Mouse (Mus musculus) forebrain, embryonic 11.5 days (tissue): ENCODE measurements at regions not wholly inside any gene's neighbourhood (a gene's known extent, or its start where the extent isn't known, plus 50 kb on each side); places are given as distances from the start of the nearest gene placed in this dataset.

Experiments used
- ATAC-seq: fragments of 200-750 bp; cut with Nextera tagmentation; replicated peaks from 2 replicates; pipeline ENCODE4 v1.8.0; 2017; ENCODE audit warnings: moderate TSS enrichment; ENCODE audit not compliant: low FRiP score
- DNase-seq: peaks from one replicate; pipeline ENCODE4 v3.0.0-alpha.2; 2017; ENCODE audit warnings: low spot score
- H3K27ac ChIP-seq: fragments of 300-500 bp; sonication (generic); 2 replicates; pipeline ENCODE4 v1.5.1; 2014; ENCODE audit warnings: low read depth, low read length
- H3K27me3 ChIP-seq: fragments of 300-500 bp; sonication (generic); 2 replicates; pipeline ENCODE4 v1.6.1; 2014; ENCODE audit warnings: mild to moderate bottlenecking, low read length, mixed read lengths; ENCODE audit not compliant: control insufficient read depth, insufficient read depth
- H3K36me3 ChIP-seq: fragments of 300-500 bp; sonication (generic); 2 replicates; pipeline ENCODE4 v1.6.1; 2014; ENCODE audit warnings: mild to moderate bottlenecking, low read length, moderate library complexity, mixed read lengths; ENCODE audit not compliant: control insufficient read depth, insufficient read depth
- H3K4me1 ChIP-seq: fragments of 300-500 bp; sonication (generic); replicated peaks from 2 replicates; pipeline ENCODE4 v1.6.1; 2014; ENCODE audit warnings: low read length, mixed read lengths; ENCODE audit not compliant: control insufficient read depth, insufficient read depth
- H3K4me2 ChIP-seq: fragments of 300-500 bp; sonication (generic); 2 replicates; pipeline ENCODE4 v1.6.1; 2014; ENCODE audit warnings: low read depth, mild to moderate bottlenecking, low read length, moderate library complexity, mixed read lengths; ENCODE audit not compliant: severe bottlenecking
- H3K4me3 ChIP-seq: fragments of 300-500 bp; sonication (generic); 2 replicates; pipeline ENCODE4 v1.5.1; 2014; ENCODE audit warnings: low read depth, low read length
- H3K9ac ChIP-seq: fragments of 300-500 bp; sonication (generic); 2 replicates; pipeline ENCODE4 v1.6.1; 2014; ENCODE audit warnings: low read length
- H3K9me3 ChIP-seq: fragments of 300-500 bp; sonication (generic); 2 replicates; pipeline ENCODE4 v1.6.1; 2016; ENCODE audit warnings: low read length, mixed read lengths; ENCODE audit not compliant: control insufficient read depth
- WGBS: fragments of 180-500 bp; shearing (Covaris S2); extraction: QIAGEN DNeasy Blood & Tissue Kit; methylation state at CpG from one replicate; pipeline ENCODE4 v1.1.7; 2014; 5-methylcytosine and 5-hydroxymethylcytosine counted together

DNA sequence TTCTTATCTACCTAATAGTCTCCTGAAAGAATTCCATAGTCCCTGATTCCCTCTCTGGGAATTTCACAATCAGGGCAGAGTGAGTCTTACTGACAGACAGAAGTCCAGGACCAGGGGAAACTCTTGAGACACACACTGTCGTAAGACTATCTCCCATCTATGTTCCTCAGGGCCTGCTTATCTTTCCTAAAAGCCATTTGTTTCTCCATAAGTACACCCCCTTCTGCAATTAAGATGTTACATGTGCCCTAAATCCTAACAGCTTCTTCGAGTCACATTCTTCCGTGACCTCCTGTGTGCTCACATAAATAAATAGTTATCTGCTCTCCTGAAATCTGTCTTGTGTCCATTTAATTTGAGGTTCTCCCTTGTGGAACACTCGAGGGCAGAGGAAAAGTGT is 205.8 kb upstream of the Jarid2 start:
- WGBS: 84% methylated on average over 4 of the region's 4 CpGs
- H3K4me1 ChIP-seq: no peaks in the 10 kb centered on the region
- H3K36me3 ChIP-seq: no peaks in the 10 kb centered on the region
- H3K4me2 ChIP-seq: no peak overlapping the region
- DNase-seq: no peak
- no peaks in the 10 kb centered on the region for H3K27me3 ChIP-seq
- H3K4me3 ChIP-seq: no peak overlapping the region
- ATAC-seq: no peak
- no peak overlapping the region for H3K27ac ChIP-seq
- H3K9me3 ChIP-seq: no peaks in the 10 kb centered on the region
- no peak overlapping the region for H3K9ac ChIP-seq

- Histone ChIP-seq H3K4me1 (no peaks in the 10 kb centered on the region), H3K9ac (no peak overlapping the region), H3K4me2 (no peak overlapping the region), H3K4me3 (no peak overlapping the region), H3K36me3 (no peaks in the 10 kb centered on the region), H3K9me3 (no peaks in the 10 kb centered on the region), H3K27ac (no peak overlapping the region), H3K27me3 (no peaks in the 10 kb centered on the region)
- WGBS: 88% methylated on average over 9 of the region's 9 CpGs
- ATAC-seq (no peak), DNase-seq (no peak)
Measured at GRCm38 (mm10) chr13:44530867-44531564, 198.3 kb upstream of the Jarid2 start.

DNA sequence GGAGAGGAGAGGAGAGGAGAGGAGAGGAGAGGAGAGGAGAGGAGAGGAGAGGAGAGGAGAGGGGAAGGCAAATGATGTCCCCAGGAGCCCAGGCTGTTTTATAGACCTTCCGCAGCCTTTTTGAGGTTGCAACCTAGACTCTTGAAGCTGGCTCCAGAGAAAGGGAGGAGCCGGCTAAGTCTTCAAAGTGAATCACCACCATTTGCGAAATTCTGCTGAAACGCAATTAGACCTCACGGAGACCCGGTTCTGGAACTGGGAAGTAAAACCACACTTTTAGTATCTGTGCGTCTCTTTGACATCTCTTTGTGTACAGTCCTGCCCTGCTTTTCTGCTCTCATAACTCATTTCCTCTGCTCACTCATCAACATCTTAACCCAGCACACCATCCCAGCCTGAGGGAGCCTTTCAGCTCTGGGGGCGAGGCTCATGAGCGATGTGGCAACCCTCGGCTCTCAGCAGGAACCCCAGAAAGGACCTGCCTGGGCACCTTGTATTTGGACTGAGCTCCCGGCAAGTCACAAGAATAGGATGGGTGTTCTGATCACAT is 196.6 kb upstream of the Jarid2 start:
- no peak overlapping the region for H3K27ac ChIP-seq
- no peaks in the 10 kb centered on the region for H3K27me3 ChIP-seq
- no peak for ATAC-seq
- no peak overlapping the region for H3K4me3 ChIP-seq
- no peak overlapping the region for H3K9ac ChIP-seq
- H3K36me3 ChIP-seq: no peaks in the 10 kb centered on the region
- WGBS: 89% methylated on average over 11 of the region's 11 CpGs
- H3K9me3 ChIP-seq: no peaks in the 10 kb centered on the region
- no peaks in the 10 kb centered on the region for H3K4me1 ChIP-seq
- H3K4me2 ChIP-seq: no peak overlapping the region
- no peak for DNase-seq

DNA sequence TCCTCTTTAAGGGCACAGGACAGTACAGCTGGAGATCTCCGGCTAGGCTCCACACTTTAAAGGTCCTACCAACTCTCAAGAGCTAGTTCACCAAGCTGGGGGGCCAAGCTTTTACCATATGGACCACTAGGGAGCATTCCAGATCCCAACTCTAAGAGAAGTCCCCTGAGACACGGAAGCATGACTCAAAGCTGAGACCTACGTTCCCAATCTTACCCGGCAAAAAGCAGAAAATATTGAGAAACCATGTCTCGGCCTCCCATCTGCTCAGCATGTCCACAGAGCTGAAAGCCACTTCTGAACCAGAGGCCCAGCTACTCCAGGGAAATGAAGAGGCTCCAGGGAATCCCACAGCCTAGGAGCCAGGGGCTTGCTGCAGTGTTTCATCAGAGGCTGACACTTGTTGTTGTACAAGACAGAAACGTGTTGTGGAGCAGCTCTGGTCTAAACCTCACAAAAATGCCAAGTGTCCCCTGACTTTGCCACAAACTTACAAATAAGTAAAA is 194.6 kb upstream of the Jarid2 start:
- ATAC-seq (no peak), DNase-seq (no peak)
- Histone ChIP-seq H3K9ac (no peak overlapping the region), H3K36me3 (no peaks in the 10 kb centered on the region), H3K27me3 (no peaks in the 10 kb centered on the region), H3K9me3 (no peaks in the 10 kb centered on the region), H3K4me1 (no peaks in the 10 kb centered on the region), H3K27ac (no peak overlapping the region), H3K4me2 (no peak overlapping the region), H3K4me3 (no peak overlapping the region)
- WGBS: 89% methylated on average over 6 of the region's 6 CpGs

- ATAC-seq (no peak), DNase-seq (no peak)
- H3K9me3 ChIP-seq: no peaks in the 10 kb centered on the region
Measured at GRCm38 (mm10) chr13:44535441-44535840, 193.8 kb upstream of the Jarid2 start.

GRCm38 (mm10) chr13:44538238-44538637 is 191.0 kb upstream of the Jarid2 start:
- Histone ChIP-seq H3K9ac (no peak overlapping the region), H3K4me2 (no peak overlapping the region), H3K36me3 (no peaks in the 10 kb centered on the region), H3K27me3 (no peaks in the 10 kb centered on the region), H3K9me3 (no peaks in the 10 kb centered on the region), H3K4me3 (no peak overlapping the region), H3K4me1 (no peaks in the 10 kb centered on the region), H3K27ac (no peak overlapping the region)
- WGBS: 96% methylated on average over 7 of the region's 7 CpGs
- ATAC-seq (no peak), DNase-seq (no peak)

More at GRCm38 (mm10) chr13:44535441-44535840, 193.8 kb upstream of the Jarid2 start:
- 87% methylated on average over 18 of the region's 18 CpGs for WGBS
- Histone ChIP-seq H3K4me1 (no peaks in the 10 kb centered on the region), H3K4me2 (no peak overlapping the region), H3K36me3 (no peaks in the 10 kb centered on the region), H3K9ac (no peak overlapping the region), H3K27me3 (no peaks in the 10 kb centered on the region), H3K4me3 (no peak overlapping the region), H3K27ac (no peak overlapping the region)

DNA sequence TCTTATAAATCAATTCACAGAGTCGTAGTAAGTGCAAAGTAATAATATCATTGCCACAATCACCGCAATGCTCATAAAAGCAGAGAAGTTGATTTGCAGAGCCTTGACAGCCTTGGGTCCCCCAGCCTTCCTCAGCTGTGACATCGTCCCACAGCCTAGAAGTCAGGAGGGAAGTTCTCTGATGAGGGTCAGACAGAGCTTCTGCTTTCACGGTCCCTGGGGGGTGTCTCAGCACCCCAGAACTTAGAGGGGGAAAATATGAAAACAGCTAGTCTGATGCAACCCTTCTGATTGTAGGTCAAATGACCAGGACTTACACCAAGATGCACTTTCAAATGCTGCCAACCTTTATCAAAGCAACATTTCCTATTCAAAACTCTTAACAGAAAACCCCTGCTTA is 188.9 kb upstream of the Jarid2 start:
- H3K4me2 ChIP-seq: no peak overlapping the region
- H3K9me3 ChIP-seq: no peaks in the 10 kb centered on the region
- DNase-seq (no peak), ATAC-seq (no peak)
- WGBS: 93% methylated on average over 4 of the region's 4 CpGs
- no peak overlapping the region for H3K27ac ChIP-seq
- H3K4me3 ChIP-seq: no peak overlapping the region
- H3K9ac ChIP-seq: no peak overlapping the region
- H3K4me1 ChIP-seq: no peaks in the 10 kb centered on the region
- H3K27me3 ChIP-seq: no peaks in the 10 kb centered on the region
- H3K36me3 ChIP-seq: no peaks in the 10 kb centered on the region

- Histone ChIP-seq H3K9ac (no peak overlapping the region), H3K27ac (no peak overlapping the region), H3K4me3 (no peak overlapping the region), H3K36me3 (no peaks in the 10 kb centered on the region), H3K27me3 (no peaks in the 10 kb centered on the region), H3K9me3 (no peaks in the 10 kb centered on the region), H3K4me1 (no peaks in the 10 kb centered on the region), H3K4me2 (no peak overlapping the region)
- WGBS: 88% methylated on average over 5 of the region's 5 CpGs
- ATAC-seq (no peak), DNase-seq (no peak)
Measured at GRCm38 (mm10) chr13:44541243-44541653, 188.0 kb upstream of the Jarid2 start.

DNA sequence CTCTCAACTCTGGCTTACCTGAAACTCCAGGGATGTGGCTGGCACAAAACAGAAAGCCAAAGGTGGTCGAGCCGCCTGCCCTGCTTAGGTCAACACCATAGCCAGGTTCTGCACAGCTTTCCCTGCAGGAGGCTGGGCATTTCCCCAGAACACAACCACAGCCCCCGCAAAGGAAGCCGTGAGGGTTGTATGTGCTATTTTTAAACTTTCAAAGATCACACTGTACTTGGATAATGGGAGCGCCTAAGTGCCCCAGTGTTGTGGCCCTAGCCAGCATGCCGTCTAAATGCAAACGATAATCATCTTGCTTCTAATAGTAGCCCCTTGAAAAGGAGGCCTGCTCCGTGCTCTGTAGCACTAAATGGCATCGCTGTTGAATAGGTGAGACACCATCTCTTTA is 184.5 kb upstream of the Jarid2 start:
- H3K9me3 ChIP-seq: no peaks in the 10 kb centered on the region
- H3K4me3 ChIP-seq: no peak overlapping the region
- H3K4me1 ChIP-seq: no peaks in the 10 kb centered on the region
- H3K27me3 ChIP-seq: no peaks in the 10 kb centered on the region
- WGBS: 84% methylated on average over 9 of the region's 9 CpGs
- DNase-seq: no peak
- H3K27ac ChIP-seq: no peak overlapping the region
- ATAC-seq: no peak
- H3K4me2 ChIP-seq: no peak overlapping the region
- H3K36me3 ChIP-seq: no peaks in the 10 kb centered on the region
- H3K9ac ChIP-seq: no peak overlapping the region
